ENCODE assay signal across 9 mouse cellular contexts in genomic region chr7:25674297-25674696, GRCm38 (mm10). TPM values are rescaled to one million over a fixed set of nuclear protein-coding genes. Genes with fewer than 3 reads are reported as not detected.
DNase-seq lines count a peak whose midpoint lies in the region; ATAC-seq lines count a peak whose summit lies in the region.
"Had no signal": no experiment of that assay in that cellular context is flagged by ENCODE, and none has a peak within 500 bp of the region (broad histone marks: within the 10 kb centered on the region; RNA-seq: fewer than 3 reads in every experiment).

No protein-coding gene starts in this region.

- DNase-seq in kidney, adult 11 months, result no peak
- DNase-seq in limb, embryonic 10.5 days (ENCODE audit: low spot score), result no peak
- peak; percentile 41 for DNase-seq in naive thymus-derived CD4-positive, alpha-beta T cell, adult 2 months (ENCODE audit: low read depth)
- no peak for DNase-seq in cerebellum, postnatal 14 days
- DNase-seq in left cerebral cortex, postnatal 14 days (ENCODE audit: low spot score in 2 of 2), result no peak
- no peak for DNase-seq in left cerebral cortex, adult 18-20 months (ENCODE audit: low spot score in 2 of 2)

- ATAC-seq in kidney, embryonic 15.5 days (replicated peaks; ENCODE audit: low FRiP score), result no peak
- ATAC-seq in embryonic facial prominence, embryonic 13.5 days (ENCODE audit: insufficient number of reproducible peaks, insufficient read depth, low FRiP score, low TSS enrichment, low read depth), result no peak
- ATAC-seq: Patski had no signal

- H3K9me3 ChIP-seq in kidney, embryonic 15.5 days (replicated peaks), result no peaks in the 10 kb centered on the region
- no peaks in the 10 kb centered on the region for H3K9me3 ChIP-seq in embryonic facial prominence, embryonic 13.5 days
- no peaks in the 10 kb centered on the region for H3K9me3 ChIP-seq in limb, embryonic 10.5 days (replicated peaks)

- intact Hi-C loops in left cerebral cortex, postnatal 14 days (cut with DNase I), result no loop called here

- peaks cover 5% of the 10 kb centered on the region; the same call in 1 of the 2 replicates for H3K36me3 ChIP-seq in kidney, embryonic 15.5 days
- peaks cover 5% of the 10 kb centered on the region; the same call in 1 of the 2 replicates for H3K36me3 ChIP-seq in embryonic facial prominence, embryonic 13.5 days
- peaks cover 5% of the 10 kb centered on the region for H3K36me3 ChIP-seq in limb, embryonic 10.5 days

- 19% methylated on average over 9 of the region's 9 CpGs for WGBS in kidney, embryonic 15.5 days
- WGBS in embryonic facial prominence, embryonic 13.5 days, result 27% methylated on average over 9 of the region's 9 CpGs
- 28% methylated on average over 9 of the region's 9 CpGs for WGBS in limb, embryonic 10.5 days

- peak overlapping the region; percentile 41 for H3K4me3 ChIP-seq in kidney, embryonic 15.5 days (replicated peaks)
- no peak overlapping the region for H3K4me3 ChIP-seq in embryonic facial prominence, embryonic 13.5 days
- peak overlapping the region; percentile 45 for H3K4me3 ChIP-seq in limb, embryonic 10.5 days

- no peak overlapping the region for H3K9ac ChIP-seq in kidney, embryonic 15.5 days
- H3K9ac ChIP-seq in embryonic facial prominence, embryonic 13.5 days, result peak overlapping the region; percentile 66; the same call in 1 of the 2 replicates

- H3K27me3 ChIP-seq in kidney, embryonic 15.5 days, result peaks cover 55% of the 10 kb centered on the region
- H3K27me3 ChIP-seq in embryonic facial prominence, embryonic 13.5 days, result peaks cover 54% of the 10 kb centered on the region
- peaks cover 56% of the 10 kb centered on the region for H3K27me3 ChIP-seq in limb, embryonic 10.5 days (ENCODE audit: low read depth, poor library complexity, severe bottlenecking)
- H3K27me3 ChIP-seq: Patski had no signal

- H3K4me1 ChIP-seq in kidney, embryonic 15.5 days, result peaks cover 9% of the 10 kb centered on the region
- peaks cover 16% of the 10 kb centered on the region for H3K4me1 ChIP-seq in embryonic facial prominence, embryonic 13.5 days
- peaks cover 7% of the 10 kb centered on the region for H3K4me1 ChIP-seq in limb, embryonic 10.5 days

- H3K4me2 ChIP-seq in kidney, embryonic 15.5 days, result peak overlapping the region; percentile 68
- H3K4me2 ChIP-seq in embryonic facial prominence, embryonic 13.5 days, result peak overlapping the region; percentile 65; the same call in 1 of the 2 replicates

- H3K27ac ChIP-seq in kidney, embryonic 15.5 days, result no peak overlapping the region
- no peak overlapping the region for H3K27ac ChIP-seq in embryonic facial prominence, embryonic 13.5 days
- no peak overlapping the region for H3K27ac ChIP-seq in limb, embryonic 10.5 days

RNA-seq across cellular contexts. Expression of gene Tmem91, which starts 0.7 kb away (rescaled TPM):
- polyA plus RNA-seq in kidney, embryonic 15.5 days (2015; fragmentation: Nextera tagmentation; extraction: Ambion mirVana), result 2.4 and 2.8 TPM in 2 replicates
- polyA plus RNA-seq in embryonic facial prominence, embryonic 13.5 days (2015; fragmentation: Nextera tagmentation; extraction: Ambion mirVana), result 3.4 and 3.8 TPM in 2 replicates
- 2.9 and 3.4 TPM in 2 replicates for polyA plus RNA-seq in limb, embryonic 10.5 days (2016; fragmentation: Nextera tagmentation; extraction: Ambion mirVana)
- total RNA-seq in left cerebral cortex, postnatal 14 days (2021), result 10 to 100 TPM; 40.2 to 48.8 TPM
- total RNA-seq in left cerebral cortex, adult 18-20 months (2021), result 10 to 100 TPM; 23.6 to 26.5 TPM

RNA-seq across cellular contexts. Expression of gene B9d2, which starts 6.3 kb away (rescaled TPM):
- 28.4 and 32.3 TPM in 2 replicates for polyA plus RNA-seq in kidney, embryonic 15.5 days (2015; fragmentation: Nextera tagmentation; extraction: Ambion mirVana)
- 25.9 and 26.4 TPM in 2 replicates for polyA plus RNA-seq in embryonic facial prominence, embryonic 13.5 days (2015; fragmentation: Nextera tagmentation; extraction: Ambion mirVana)
- 33.0 and 37.7 TPM in 2 replicates for polyA plus RNA-seq in limb, embryonic 10.5 days (2016; fragmentation: Nextera tagmentation; extraction: Ambion mirVana)
- 10 to 100 TPM; 25.5 to 30.1 TPM for total RNA-seq in left cerebral cortex, postnatal 14 days (2021)
- 10 to 100 TPM; 22.9 to 24.3 TPM for total RNA-seq in left cerebral cortex, adult 18-20 months (2021)

RNA-seq across cellular contexts. Expression of gene Tgfb1, which starts 12.5 kb away (rescaled TPM):
- 3.0 and 3.1 TPM in 2 replicates for polyA plus RNA-seq in kidney, embryonic 15.5 days (2015; fragmentation: Nextera tagmentation; extraction: Ambion mirVana)
- 3.2 and 3.4 TPM in 2 replicates for polyA plus RNA-seq in embryonic facial prominence, embryonic 13.5 days (2015; fragmentation: Nextera tagmentation; extraction: Ambion mirVana)
- polyA plus RNA-seq in limb, embryonic 10.5 days (2016; fragmentation: Nextera tagmentation; extraction: Ambion mirVana), result 1.4 and 1.6 TPM in 2 replicates
- 10 to 100 TPM; 10.9 to 11.1 TPM for total RNA-seq in left cerebral cortex, postnatal 14 days (2021)
- total RNA-seq in left cerebral cortex, adult 18-20 months (2021), result 1 to 10 TPM; 7.9 to 9.2 TPM

RNA-seq across cellular contexts. Expression of gene Exosc5, which starts 15.3 kb away (rescaled TPM):
- polyA plus RNA-seq in kidney, embryonic 15.5 days (2015; fragmentation: Nextera tagmentation; extraction: Ambion mirVana), result 81.2 and 87.5 TPM in 2 replicates
- 72.6 and 86.4 TPM in 2 replicates for polyA plus RNA-seq in embryonic facial prominence, embryonic 13.5 days (2015; fragmentation: Nextera tagmentation; extraction: Ambion mirVana)
- polyA plus RNA-seq in limb, embryonic 10.5 days (2016; fragmentation: Nextera tagmentation; extraction: Ambion mirVana), result 88.3 and 109 TPM in 2 replicates
- total RNA-seq in left cerebral cortex, postnatal 14 days (2021), result 10 to 100 TPM; 22.6 to 23.9 TPM
- 10 to 100 TPM; 23.5 to 24.4 TPM for total RNA-seq in left cerebral cortex, adult 18-20 months (2021)

RNA-seq across cellular contexts. Expression of gene Bckdha, which starts 15.5 kb away (rescaled TPM):
- polyA plus RNA-seq in kidney, embryonic 15.5 days (2015; fragmentation: Nextera tagmentation; extraction: Ambion mirVana), result 65.2 and 70.1 TPM in 2 replicates
- 59.9 and 60.6 TPM in 2 replicates for polyA plus RNA-seq in embryonic facial prominence, embryonic 13.5 days (2015; fragmentation: Nextera tagmentation; extraction: Ambion mirVana)
- polyA plus RNA-seq in limb, embryonic 10.5 days (2016; fragmentation: Nextera tagmentation; extraction: Ambion mirVana), result 63.0 and 66.4 TPM in 2 replicates
- total RNA-seq in left cerebral cortex, postnatal 14 days (2021), result 10 to 100 TPM; 32.0 to 32.7 TPM
- total RNA-seq in left cerebral cortex, adult 18-20 months (2021), result 10 to 100 TPM; 35.7 to 40.7 TPM
